Comparison of ENCODE assay signal across 8 mouse cellular contexts in the genomic region with DNA sequence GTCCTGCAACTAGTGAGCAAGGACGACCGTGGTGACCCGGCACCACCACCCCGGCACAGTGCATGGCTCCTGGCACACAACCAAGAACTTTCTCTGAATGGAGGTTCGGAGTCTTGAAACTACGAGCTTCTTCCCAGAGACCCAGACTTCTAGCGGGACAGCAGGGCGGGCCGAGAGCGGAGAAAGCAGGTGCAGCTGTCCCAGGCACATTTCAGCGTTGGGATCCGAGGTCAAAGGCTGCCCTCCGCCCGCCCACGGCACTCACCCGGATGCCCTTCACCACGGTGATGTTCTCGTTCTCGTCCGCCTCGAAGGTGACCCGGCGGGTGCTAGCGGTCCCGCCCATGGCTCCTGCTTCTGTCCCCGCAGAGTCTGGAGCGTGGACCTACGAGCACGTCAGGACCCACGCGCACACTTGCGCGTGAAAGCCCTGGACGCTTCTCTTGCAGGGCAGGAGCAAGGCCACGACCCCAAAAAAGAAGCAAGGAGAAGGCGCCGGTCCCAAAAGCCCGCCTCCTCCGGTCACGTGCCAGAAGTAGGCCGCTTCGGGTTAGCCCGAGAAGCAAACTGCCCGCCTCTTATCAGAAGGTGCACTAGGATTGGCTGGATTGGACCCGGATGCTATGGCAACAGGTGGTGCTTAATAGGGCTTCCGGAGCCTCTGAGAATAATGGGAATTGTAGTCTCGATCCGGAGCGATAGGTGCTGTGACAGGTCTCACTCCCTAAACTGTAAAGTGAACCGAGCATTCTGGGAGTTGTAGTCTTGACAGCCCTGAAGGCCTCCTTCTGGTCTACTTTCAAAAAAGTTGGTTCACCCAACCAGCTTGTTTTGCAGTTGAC. TPM values are rescaled to one million over a fixed set of nuclear protein-coding genes. Genes with fewer than 3 reads are reported as not detected.
A peak's percentile ranks its signal among the peaks of the same experiment; 100 is the strongest.
DNase-seq lines count a peak whose midpoint lies in the region; ATAC-seq and TF ChIP-seq lines count a peak whose summit lies in the region.

A gene (minus strand): TSS at position 526 of the 842 bp plus-strand sequence.

- H3K27me3 ChIP-seq in forebrain, embryonic 10.5 days (ENCODE audit: poor library complexity, severe bottlenecking) = no peaks in the 10 kb centered on the region
- H3K27me3 ChIP-seq in heart, embryonic 15.5 days = no peaks in the 10 kb centered on the region
- no peaks in the 10 kb centered on the region for H3K27me3 ChIP-seq in liver, embryonic 14.5 days (ENCODE audit: control insufficient read depth, insufficient read depth, low read length)
- no peaks in the 10 kb centered on the region for H3K27me3 ChIP-seq in neural tube, embryonic 11.5 days (ENCODE audit: control insufficient read depth, insufficient read depth, low read length)
- H3K27me3 ChIP-seq in stomach, postnatal 0 days (ENCODE audit: control insufficient read depth, insufficient read depth, low read length) = no peaks in the 10 kb centered on the region

- H3K27ac ChIP-seq in forebrain, embryonic 10.5 days = peak within 1 kb of the TSS; percentile 89
- peak within 1 kb of the TSS; percentile 88 for H3K27ac ChIP-seq in heart, embryonic 15.5 days
- peak within 1 kb of the TSS; percentile 21 for H3K27ac ChIP-seq in liver, embryonic 14.5 days
- H3K27ac ChIP-seq in neural tube, embryonic 11.5 days (ENCODE audit: low read depth, low read length) = no peak within 1 kb of the TSS
- peak within 1 kb of the TSS; percentile 56 for H3K27ac ChIP-seq in stomach, postnatal 0 days (replicated peaks)

- DNase-seq in CD8-positive naive resting alpha-beta T cell, adult 2 months (ENCODE audit: low read depth in 2 of 2, low spot score in 2 of 2) = peak; percentile 92 to 95
- peak; percentile 90 for DNase-seq in c-Kit-positive CD71-negative TER-119-negative erythroid progenitor cells, embryonic 14.5 days (ENCODE audit: low read depth)
- peak; percentile 96 for DNase-seq in forebrain, embryonic 10.5 days (ENCODE audit: extremely low spot score, low spot score)
- DNase-seq in kidney, postnatal 25 days = peak; percentile 98 to 99
- DNase-seq in liver, embryonic 14.5 days (ENCODE audit: low read depth in 3 of 3, low spot score in 3 of 3) = peak; percentile 98 to 99 (median 99)
- DNase-seq in neural tube, embryonic 11.5 days (ENCODE audit: low spot score) = peak; percentile 93
- DNase-seq in stomach, postnatal 0 days (ENCODE audit: low spot score) = peak; percentile 96

- WGBS in forebrain, embryonic 10.5 days = under 1% methylated on average over 50 of the region's 50 CpGs
- WGBS in heart, embryonic 15.5 days = under 1% methylated on average over 50 of the region's 50 CpGs
- 1% methylated on average over 50 of the region's 50 CpGs for WGBS in liver, embryonic 14.5 days (ENCODE audit: insufficient replicate concordance)
- WGBS in neural tube, embryonic 11.5 days = under 1% methylated on average over 50 of the region's 50 CpGs
- WGBS in stomach, postnatal 0 days = under 1% methylated on average over 50 of the region's 50 CpGs

- peak within 1 kb of the TSS; percentile 91 for H3K4me3 ChIP-seq in forebrain, embryonic 10.5 days
- H3K4me3 ChIP-seq in heart, embryonic 15.5 days = peak within 1 kb of the TSS; percentile 91
- H3K4me3 ChIP-seq in liver, embryonic 14.5 days (ENCODE audit: insufficient read depth in 1 of 2, low read depth in 2 of 2, low read length in 2 of 2) = peak within 1 kb of the TSS; percentile 81 to 88
- peak within 1 kb of the TSS; percentile 88 for H3K4me3 ChIP-seq in neural tube, embryonic 11.5 days (ENCODE audit: low read depth, low read length)
- peak within 1 kb of the TSS; percentile 92 for H3K4me3 ChIP-seq in stomach, postnatal 0 days (ENCODE audit: low read depth, low read length)

- H3K9ac ChIP-seq in heart, embryonic 15.5 days = peak within 1 kb of the TSS; percentile 84
- peak within 1 kb of the TSS; percentile 79 for H3K9ac ChIP-seq in liver, embryonic 14.5 days (replicated peaks)
- peak within 1 kb of the TSS; percentile 74 for H3K9ac ChIP-seq in neural tube, embryonic 11.5 days (ENCODE audit: low read length)
- peak within 1 kb of the TSS; percentile 79 for H3K9ac ChIP-seq in stomach, postnatal 0 days (ENCODE audit: low read length)

- H3K4me2 ChIP-seq in heart, embryonic 15.5 days = peak within 1 kb of the TSS; percentile 61
- H3K4me2 ChIP-seq in liver, embryonic 14.5 days (ENCODE audit: low read depth) = peak within 1 kb of the TSS; percentile 88
- peak within 1 kb of the TSS; percentile 76 for H3K4me2 ChIP-seq in neural tube, embryonic 11.5 days (ENCODE audit: low read depth)
- peak within 1 kb of the TSS; percentile 77 for H3K4me2 ChIP-seq in stomach, postnatal 0 days (replicated peaks; ENCODE audit: low read depth)

- H3K9me3 ChIP-seq in forebrain, embryonic 10.5 days = no peaks in the 10 kb centered on the region
- H3K9me3 ChIP-seq in heart, embryonic 15.5 days (replicated peaks) = no peaks in the 10 kb centered on the region
- no peaks in the 10 kb centered on the region for H3K9me3 ChIP-seq in liver, embryonic 14.5 days (ENCODE audit: control insufficient read depth, low read length)
- H3K9me3 ChIP-seq in neural tube, embryonic 11.5 days (ENCODE audit: control insufficient read depth, low read length) = no peaks in the 10 kb centered on the region
- no peaks in the 10 kb centered on the region for H3K9me3 ChIP-seq in stomach, postnatal 0 days (ENCODE audit: control insufficient read depth, low read length)

- H3K36me3 ChIP-seq in forebrain, embryonic 10.5 days (replicated peaks) = peaks cover 8% of the 10 kb centered on the region
- H3K36me3 ChIP-seq in heart, embryonic 15.5 days = peaks cover 5% of the 10 kb centered on the region; the same call in 1 of the 2 replicates
- peaks cover 2% of the 10 kb centered on the region for H3K36me3 ChIP-seq in liver, embryonic 14.5 days (replicated peaks; ENCODE audit: control insufficient read depth, insufficient read depth, low read depth)
- no peaks in the 10 kb centered on the region for H3K36me3 ChIP-seq in neural tube, embryonic 11.5 days (ENCODE audit: control insufficient read depth, insufficient read depth, low read length)
- H3K36me3 ChIP-seq in stomach, postnatal 0 days (ENCODE audit: control insufficient read depth, insufficient read depth, low read length) = no peaks in the 10 kb centered on the region

- ATAC-seq in heart, embryonic 15.5 days (replicated peaks; ENCODE audit: insufficient number of reproducible peaks, insufficient read depth, low FRiP score, low read depth) = peak; percentile 100
- ATAC-seq in liver, embryonic 14.5 days (ENCODE audit: insufficient read depth) = peak; percentile 97
- ATAC-seq in neural tube, embryonic 11.5 days (ENCODE audit: insufficient read depth, low FRiP score, low TSS enrichment) = peak; percentile 99
- peak; percentile 100 for ATAC-seq in stomach, postnatal 0 days (ENCODE audit: low FRiP score, low TSS enrichment)

- TF ChIP-seq CTCF in liver, embryonic 14.5 days (IDR thresholded peaks at IDR 0.05; ENCODE audit: low read depth) = no peak
- TF ChIP-seq CTCF in stomach, postnatal 0 days (IDR thresholded peaks at IDR 0.05; ENCODE audit: low read depth) = peak; percentile 20

- H3K4me1 ChIP-seq in forebrain, embryonic 10.5 days = peaks cover 14% of the 10 kb centered on the region
- H3K4me1 ChIP-seq in heart, embryonic 15.5 days (replicated peaks) = peaks cover 24% of the 10 kb centered on the region
- peaks cover 21 to 27% of the 10 kb centered on the region in 2 experiments for H3K4me1 ChIP-seq in liver, embryonic 14.5 days (replicated peaks; ENCODE audit: control insufficient read depth in 2 of 2, insufficient read depth in 2 of 2, low read length in 1 of 2)
- peaks cover 5% of the 10 kb centered on the region for H3K4me1 ChIP-seq in neural tube, embryonic 11.5 days (ENCODE audit: control insufficient read depth, insufficient read depth, low read length)
- no peaks in the 10 kb centered on the region for H3K4me1 ChIP-seq in stomach, postnatal 0 days (replicated peaks; ENCODE audit: control insufficient read depth, insufficient read depth)

- TF ChIP-seq EP300 in liver, embryonic 14.5 days (IDR thresholded peaks at IDR 0.05; ENCODE audit: low read depth) = no peak
- no peak for TF ChIP-seq EP300 in stomach, postnatal 0 days (optimal IDR thresholded peaks at IDR 0.05)

RNA-seq across cellular contexts. Expression of the gene that starts here (rescaled TPM):
- polyA plus RNA-seq in forebrain, embryonic 10.5 days (2016; fragmentation: Nextera tagmentation; extraction: Ambion mirVana) = 124 and 131 TPM in 2 replicates
- polyA plus RNA-seq in heart, embryonic 15.5 days (2015; fragmentation: Nextera tagmentation; extraction: Ambion mirVana) = 190 and 228 TPM in 2 replicates
- 27.6 and 43.9 TPM in 2 replicates for polyA plus RNA-seq in liver, embryonic 14.5 days (2012; rRNA removed)
- polyA plus RNA-seq in liver, embryonic 14.5 days (2014; fragmentation: Nextera tagmentation; extraction: Ambion mirVana) = 76.5 and 82.6 TPM in 2 replicates
- polyA plus RNA-seq in neural tube, embryonic 11.5 days (2014; fragmentation: Nextera tagmentation; extraction: Ambion mirVana) = 126 and 127 TPM in 2 replicates
- polyA plus RNA-seq in stomach, postnatal 0 days (2015; fragmentation: Nextera tagmentation; extraction: Ambion mirVana) = 91.0 and 92.4 TPM in 2 replicates
